Mouse (Mus musculus) liver, adult 2 months (tissue): ENCODE measurements around the gene Ager.

ENCODE experiments used
- CTCF ChIP-seq: fragments of 200-500 bp; IDR thresholded peaks from 2 replicates; pipeline ENCODE4 v1.5.1; 2011; ENCODE audit warnings: low read depth, low read length, control low read depth
- POLR2A ChIP-seq: fragments of 200-500 bp; IDR thresholded peaks from 2 replicates; pipeline ENCODE4 v1.6.1; 2011; ENCODE audit warnings: low read length, control low read depth; ENCODE audit not compliant: insufficient read depth; ENCODE audit errors: extremely low read depth

DNA sequence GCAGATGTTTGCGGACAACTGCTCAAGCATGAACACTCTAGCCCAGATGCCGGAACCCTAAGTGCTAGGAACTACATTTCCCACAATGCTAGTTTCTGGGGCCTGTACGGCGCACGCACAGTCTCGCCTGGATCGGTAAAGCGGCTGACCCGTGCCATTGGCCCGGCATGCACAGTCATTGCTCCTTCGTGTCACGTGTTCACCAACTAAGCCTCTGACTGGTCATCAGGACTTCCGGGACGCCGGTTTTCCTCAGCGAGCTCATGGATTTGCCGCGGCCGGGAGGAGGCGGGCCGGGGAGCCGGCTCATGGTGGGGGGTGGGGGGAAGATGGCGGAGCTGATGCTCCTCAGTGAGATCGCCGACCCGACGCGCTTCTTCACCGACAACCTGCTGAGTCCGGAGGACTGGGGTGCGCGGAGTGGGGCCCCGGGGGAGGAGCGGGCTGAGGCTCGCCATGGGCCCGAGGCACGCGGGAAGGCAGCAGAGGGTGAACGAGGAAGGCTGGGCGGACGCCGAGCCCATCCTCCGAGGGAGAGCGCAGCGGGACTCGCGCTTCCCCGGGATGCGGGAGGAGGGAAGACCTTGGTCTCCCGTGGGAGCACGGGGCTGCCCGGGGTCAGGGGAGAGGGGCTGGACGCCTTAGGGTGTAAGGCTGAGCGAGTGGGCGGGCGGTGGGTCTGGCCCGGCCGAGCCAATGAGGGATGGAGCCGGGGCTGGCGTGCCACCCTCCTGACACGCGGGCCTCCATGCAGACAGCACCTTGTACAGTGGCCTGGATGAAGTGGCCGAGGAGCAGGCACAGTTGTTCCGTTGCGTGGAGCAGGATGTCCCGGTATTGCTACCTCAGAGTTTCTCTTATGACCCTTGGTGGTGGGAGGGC lies 49.5 kb downstream of the Ager start, which contains the start of gene Atf6b:
- TF ChIP-seq CTCF (no peak), POLR2A (0 out of 2 replicates have a peak, but pooled peaks have one; percentile 46)
